Mouse (Mus musculus) embryo, embryonic 11 days (tissue): ENCODE measurements around the gene Gsx2.
A peak's percentile ranks its signal among the peaks of the same experiment; 100 is the strongest.

Experiments used
- DNase-seq: peaks from one replicate; pipeline ENCODE4 v3.0.0-alpha.2; 2015

Gene Gsx2

GRCm38 (mm10) chr5:75077051-75077380 is 1.6 kb downstream of the Gsx2 start:
- DNase-seq: peak; percentile 41

GRCm38 (mm10) chr5:75079564-75079963 is 4.2 kb downstream of the Gsx2 start:
- DNase-seq: peak; percentile 67

- peak; percentile 10 for DNase-seq
Measured at GRCm38 (mm10) chr5:75082439-75082838, 7.0 kb downstream of the Gsx2 start.

GRCm38 (mm10) chr5:75083061-75083460 is 7.7 kb downstream of the Gsx2 start:
- peak; percentile 61 for DNase-seq

GRCm38 (mm10) chr5:75083591-75084392 is 8.4 kb downstream of the Gsx2 start:
- peak; percentile 10 for DNase-seq

- DNase-seq: peak; percentile 49
Measured at GRCm38 (mm10) chr5:75084393-75084870, 9.0 kb downstream of the Gsx2 start.

- DNase-seq: peak; percentile 32
Measured at GRCm38 (mm10) chr5:75084871-75085520, 9.6 kb downstream of the Gsx2 start.

- DNase-seq: peak; percentile 25
Measured at GRCm38 (mm10) chr5:75085521-75085875, 10.1 kb downstream of the Gsx2 start.

GRCm38 (mm10) chr5:75085906-75086305 is 10.5 kb downstream of the Gsx2 start:
- DNase-seq: peak; percentile 16

GRCm38 (mm10) chr5:75106511-75106910 is 31.1 kb downstream of the Gsx2 start:
- DNase-seq: no peak

GRCm38 (mm10) chr5:75109368-75109767 is 34.0 kb downstream of the Gsx2 start:
- no peak for DNase-seq

GRCm38 (mm10) chr5:75111781-75112180 is 36.4 kb downstream of the Gsx2 start:
- no peak for DNase-seq

GRCm38 (mm10) chr5:75118840-75119239 is 43.4 kb downstream of the Gsx2 start:
- DNase-seq: peak; percentile 13

- DNase-seq: no peak
Measured at GRCm38 (mm10) chr5:75121646-75122045, 46.2 kb downstream of the Gsx2 start.
